Mouse (Mus musculus) T-helper 2 cell (primary cell): ENCODE data around the gene Gm49322.

Source experiments
- in situ Hi-C: fragments of 300-600 bp; cut with MboI, MseI; formaldehyde crosslinking; loops from one replicate; pipeline ENCODE4 v1.15.1; 2025; ENCODE audit warnings: high pct_unique_total_duplicates

The Gm49322 gene

GRCm38 (mm10) chr10:80583047-80583446, 22.8 kb upstream of the Gm49322 start:
- in situ Hi-C loops, result no loop called here

GRCm38 (mm10) chr10:80584045-80584488, 21.8 kb upstream of the Gm49322 start:
- in situ Hi-C loops, result no loop called here

DNA sequence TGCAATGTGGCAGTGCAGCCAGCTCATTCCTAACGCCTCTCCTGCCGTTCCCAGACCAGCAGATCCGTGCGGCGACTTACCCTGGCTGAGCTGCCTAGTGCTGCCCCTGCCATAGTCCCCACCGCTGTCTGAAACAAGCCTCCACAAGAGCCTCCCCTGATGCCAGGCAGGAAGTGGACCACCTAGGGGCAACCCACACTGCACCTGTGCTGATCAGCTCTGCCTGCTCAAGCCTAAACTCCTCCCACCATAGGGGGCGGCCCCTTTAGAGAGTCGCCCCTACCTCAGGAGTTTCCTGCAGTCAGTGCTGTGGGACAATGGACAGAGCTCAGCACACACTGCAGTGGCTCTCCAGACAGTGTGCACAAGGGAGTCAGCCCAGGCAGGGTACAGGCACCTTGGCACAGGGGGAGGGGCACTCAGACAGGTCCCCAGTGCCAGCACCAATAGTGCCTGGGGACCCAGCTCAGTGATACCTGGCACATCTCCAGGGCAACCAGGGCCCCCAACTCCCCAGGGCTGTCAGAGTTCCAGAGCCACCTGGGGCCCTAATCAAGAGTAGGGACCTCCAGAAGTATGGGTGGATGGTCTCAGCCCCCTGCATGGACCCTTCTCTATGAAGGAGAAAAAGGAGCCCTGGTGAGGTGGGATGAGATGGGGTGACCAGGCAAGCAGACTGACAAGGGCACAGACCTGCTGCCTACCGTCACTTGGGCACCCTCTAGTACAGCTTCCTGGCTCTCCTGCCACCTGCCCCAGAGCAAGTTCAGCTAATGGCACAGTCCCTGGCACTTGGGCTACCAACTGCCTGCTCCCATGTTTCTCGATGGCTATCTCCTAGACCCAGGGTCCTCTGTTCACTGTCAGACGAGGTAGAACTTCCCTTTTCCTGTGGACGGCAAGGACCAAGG, 20.9 kb upstream of the Gm49322 start:
- in situ Hi-C loops, result no loop called here

DNA sequence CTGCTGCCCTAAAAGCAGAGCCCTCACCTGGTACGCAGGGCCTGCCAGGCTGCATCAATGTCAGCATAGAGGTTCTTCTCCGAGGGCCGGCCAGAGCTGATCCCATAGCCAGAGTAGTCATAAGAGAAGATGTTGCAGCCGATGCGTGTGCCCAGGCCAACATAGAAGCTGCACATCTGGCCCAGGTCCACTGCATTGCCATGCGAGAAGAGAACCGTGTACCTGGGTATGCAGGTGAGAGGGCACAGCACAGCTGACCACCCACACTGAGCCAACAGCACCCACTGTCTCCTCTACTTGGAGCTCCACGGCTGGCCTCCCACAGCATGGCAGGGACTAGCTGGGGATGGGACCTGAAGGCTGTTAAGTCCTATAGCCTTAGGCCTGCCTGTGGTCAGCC, 20.2 kb upstream of the Gm49322 start:
- in situ Hi-C loops, result no loop called here

- in situ Hi-C loops, result no loop called here
Observed at GRCm38 (mm10) chr10:80586407-80587304, 19.2 kb upstream of the Gm49322 start.

DNA sequence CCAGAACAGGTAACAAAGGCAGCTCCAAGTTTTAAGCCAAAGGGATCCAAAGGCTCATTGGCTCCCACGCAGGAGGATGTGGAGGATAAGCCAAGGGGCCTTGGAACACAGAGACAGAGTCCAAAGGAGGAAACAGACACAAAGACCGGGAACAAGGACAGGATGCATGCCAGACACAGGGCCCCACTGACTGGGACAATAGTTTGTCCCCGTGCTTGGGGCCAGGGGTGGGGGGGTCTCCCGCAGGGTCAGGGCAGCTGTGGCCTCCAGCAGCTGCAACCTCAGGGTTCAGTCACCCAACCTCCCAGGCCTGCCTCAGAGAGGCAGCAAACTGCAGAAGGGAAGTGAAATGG, 18.5 kb upstream of the Gm49322 start:
- in situ Hi-C loops, result no loop called here

DNA sequence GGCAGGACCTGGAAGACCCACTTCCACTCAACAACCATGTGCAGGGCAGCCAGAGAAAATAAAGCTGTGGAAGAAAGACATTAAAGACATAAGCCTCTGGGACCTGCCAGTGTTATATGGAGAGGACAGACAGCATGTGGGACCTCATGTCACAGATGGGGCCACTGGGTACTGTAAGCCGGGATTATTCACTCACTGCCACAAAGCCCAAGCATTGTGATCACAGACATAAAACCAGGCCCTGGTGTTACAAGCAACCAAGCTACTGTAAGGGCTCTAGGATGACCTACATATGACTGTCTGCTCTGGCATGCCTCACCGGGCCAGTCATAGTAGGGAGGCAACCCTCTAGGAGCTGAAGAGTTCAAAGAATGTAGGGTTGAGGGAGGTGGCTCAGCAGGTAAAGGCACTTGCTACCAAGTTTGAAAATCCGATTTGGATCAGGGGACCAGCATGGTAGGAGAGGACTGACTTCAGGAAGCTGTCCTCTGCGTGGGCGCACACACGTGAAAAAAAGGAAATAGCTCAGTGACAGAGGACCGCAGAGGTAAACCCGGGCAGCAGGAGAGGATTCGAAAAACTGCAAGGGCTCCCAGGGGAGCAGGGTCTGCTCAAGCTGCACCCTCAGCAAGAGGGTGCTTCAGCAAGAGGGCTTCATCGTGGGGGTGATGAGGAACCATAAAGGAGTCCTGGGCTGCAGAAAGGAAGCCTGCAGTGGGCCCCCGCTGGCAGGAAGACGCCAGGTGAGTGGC, 16.5 kb upstream of the Gm49322 start:
- in situ Hi-C loops, result no loop called here

- in situ Hi-C loops, result loop anchor here (10.0 kb wide), 1 partner anchor 365 kb away; no protein-coding TSS in a partner anchor
Observed at GRCm38 (mm10) chr10:80589879-80590854, 15.7 kb upstream of the Gm49322 start, which contains the start of gene Abhd17a. Gene Abhd17a (minus strand): TSS chr10:80590341.

DNA sequence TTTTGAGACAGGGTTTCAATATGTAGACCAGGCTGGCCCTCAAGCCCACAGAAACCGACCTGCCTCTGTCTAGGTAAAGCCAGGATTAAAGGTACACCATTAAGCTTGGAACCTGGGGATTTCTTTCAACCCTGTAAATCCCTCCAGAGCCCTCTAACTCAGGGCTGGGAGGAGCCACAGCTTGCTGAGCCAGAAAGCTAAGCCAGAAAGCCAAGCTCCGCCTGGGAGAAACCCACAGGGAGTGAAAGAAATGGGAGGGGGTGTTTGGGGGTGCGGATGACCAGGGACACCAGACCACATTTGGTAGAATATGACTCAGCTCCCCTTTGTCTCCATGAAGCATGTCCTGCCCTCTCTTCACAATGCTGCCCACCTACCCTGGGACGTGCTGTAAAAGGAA, 9.5 kb upstream of the Gm49322 start:
- in situ Hi-C loops, result loop anchor here (10.0 kb wide), 1 partner anchor 358 kb away; no protein-coding TSS in a partner anchor

- in situ Hi-C loops, result no loop called here
Observed at GRCm38 (mm10) chr10:80602698-80603325, 3.0 kb upstream of the Gm49322 start, which contains the start of the genes Scamp4 and Adat3. Gene Scamp4 (plus strand): TSS chr10:80602872. Gene Adat3 (plus strand): TSS chr10:80602880.

GRCm38 (mm10) chr10:80603364-80603763, 2.5 kb upstream of the Gm49322 start:
- in situ Hi-C loops, result no loop called here

DNA sequence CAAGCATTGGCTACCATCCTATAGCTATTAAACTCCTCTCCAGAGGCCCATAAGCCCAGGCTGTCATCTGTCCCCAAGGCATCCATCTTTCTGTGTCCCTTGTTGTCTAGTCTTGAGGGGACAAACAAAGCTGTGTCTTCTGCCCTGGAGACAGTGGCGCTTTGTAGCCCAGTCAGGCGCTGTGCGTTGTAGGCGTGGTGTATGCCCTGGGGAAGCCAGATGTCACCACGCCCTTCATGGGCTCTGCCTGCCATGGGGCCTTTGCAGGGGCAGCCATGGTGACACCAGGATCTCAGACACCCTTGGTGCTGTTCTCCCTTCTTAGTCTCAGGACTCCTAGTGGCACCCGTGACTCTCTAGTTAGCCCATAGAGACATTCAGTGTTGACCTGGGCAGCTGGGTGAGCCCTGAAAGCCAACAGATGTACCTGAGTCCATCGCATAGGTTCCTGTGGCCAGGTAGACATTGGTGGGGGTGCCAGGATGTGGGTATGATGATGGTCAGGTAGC, 1.8 kb upstream of the Gm49322 start:
- in situ Hi-C loops, result no loop called here

- in situ Hi-C loops, result no loop called here
Observed at GRCm38 (mm10) chr10:80604988-80605387, 833 bp upstream of the Gm49322 start.

- in situ Hi-C loops, result no loop called here
Observed at GRCm38 (mm10) chr10:80606306-80606705, 485 bp downstream of the Gm49322 start.

- in situ Hi-C loops, result no loop called here
Observed at GRCm38 (mm10) chr10:80606737-80607350, 1.0 kb downstream of the Gm49322 start.

DNA sequence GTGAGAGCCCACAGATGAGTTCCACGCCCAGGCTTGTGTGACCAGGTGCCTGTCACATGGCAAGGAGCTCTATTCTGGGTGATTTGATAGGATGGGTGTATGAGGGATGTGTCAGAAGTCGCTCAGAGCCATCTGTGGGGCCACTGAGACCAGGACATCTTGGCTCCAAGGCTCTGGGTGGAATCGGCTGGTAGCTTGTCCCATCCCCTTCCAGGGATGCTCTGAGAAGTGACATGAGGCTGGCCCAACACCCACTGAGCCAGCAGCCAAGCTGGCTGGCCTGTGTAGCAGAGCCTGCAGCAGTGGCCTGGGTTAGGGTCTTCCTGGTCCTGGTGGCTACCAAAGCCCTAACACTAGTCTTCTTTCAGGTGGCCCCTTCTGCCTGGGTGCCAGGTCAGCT, 2.6 kb downstream of the Gm49322 start:
- in situ Hi-C loops, result no loop called here

DNA sequence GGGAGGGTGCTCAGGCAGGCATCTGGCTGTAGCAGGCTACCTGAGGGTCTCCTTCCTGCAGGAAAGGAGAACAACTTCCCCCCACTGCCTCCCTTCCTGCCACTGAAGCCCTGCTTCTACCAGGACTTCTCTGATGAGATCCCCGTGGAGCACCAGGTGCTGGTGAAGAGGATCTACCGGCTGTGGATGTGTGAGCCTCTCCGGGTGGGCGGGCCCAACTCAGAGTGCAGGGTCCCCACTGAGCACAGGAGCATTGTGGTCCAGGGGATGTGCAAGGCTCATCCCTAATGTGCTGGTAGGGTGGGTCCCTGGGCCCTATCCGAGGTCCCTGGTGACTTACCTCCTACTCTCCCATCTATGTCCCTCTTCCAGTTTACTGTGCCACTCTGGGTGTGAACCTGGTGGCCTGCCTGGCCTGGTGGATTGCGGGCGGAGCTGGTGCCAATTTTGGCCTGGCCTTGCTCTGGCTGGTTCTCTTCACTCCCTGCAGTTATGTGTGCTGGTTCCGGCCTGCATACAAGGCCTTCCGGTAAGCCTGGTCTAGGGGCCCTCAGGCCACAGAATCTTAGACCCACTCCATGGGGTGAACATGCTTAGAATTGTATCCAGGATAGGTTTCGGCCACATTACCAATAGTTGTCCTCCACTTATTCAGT, 3.6 kb downstream of the Gm49322 start:
- in situ Hi-C loops, result no loop called here

GRCm38 (mm10) chr10:80610116-80610785, 4.4 kb downstream of the Gm49322 start:
- in situ Hi-C loops, result no loop called here
